Mouse (Mus musculus) brain, embryonic 18.5 days (tissue): ENCODE data around the gene Pnkp.

Source experiments
- DNase-seq: peaks from one replicate; pipeline ENCODE4 v3.0.0-alpha.2; 2012; ENCODE audit warnings: low read depth, low spot score

Pnkp gene

GRCm38 (mm10) chr7:44857042-44857552 is at the start of gene Pnkp:
Pnkp (plus strand) TSS chr7:44857139.
- peak; percentile 88 for DNase-seq

GRCm38 (mm10) chr7:44808927-44809326 is 48.0 kb upstream of the Pnkp start:
- no peak for DNase-seq

GRCm38 (mm10) chr7:44809466-44809865 is 47.5 kb upstream of the Pnkp start:
- no peak for DNase-seq

- DNase-seq: no peak
Observed at GRCm38 (mm10) chr7:44810365-44810764, 46.6 kb upstream of the Pnkp start.

GRCm38 (mm10) chr7:44810819-44811557 is 46.0 kb upstream of the Pnkp start:
- no peak for DNase-seq

- no peak for DNase-seq
Observed at GRCm38 (mm10) chr7:44812651-44813325, 44.2 kb upstream of the Pnkp start.

- no peak for DNase-seq
Observed at GRCm38 (mm10) chr7:44813985-44814384, 43.0 kb upstream of the Pnkp start.

- no peak for DNase-seq
Observed at GRCm38 (mm10) chr7:44814423-44814822, 42.5 kb upstream of the Pnkp start.

GRCm38 (mm10) chr7:44814952-44815553 is 41.9 kb upstream of the Pnkp start:
- no peak for DNase-seq

GRCm38 (mm10) chr7:44815721-44816469 is 41.0 kb upstream of the Pnkp start, which contains the start of the genes Nup62 and Il4i1:
Nup62 (plus strand) TSS chr7:44816088.
Il4i1 (plus strand) TSS chr7:44816387.
- DNase-seq: peak; percentile 97

GRCm38 (mm10) chr7:44816470-44817021 is 40.4 kb upstream of the Pnkp start, which contains the start of gene Atf5:
Atf5 (minus strand) TSS chr7:44816658.
- DNase-seq: no peak

GRCm38 (mm10) chr7:44817441-44817840 is 39.5 kb upstream of the Pnkp start:
- DNase-seq: no peak

GRCm38 (mm10) chr7:44818164-44818563 is 38.8 kb upstream of the Pnkp start:
- DNase-seq: no peak

- no peak for DNase-seq
Observed at GRCm38 (mm10) chr7:44818751-44819235, 38.1 kb upstream of the Pnkp start.

GRCm38 (mm10) chr7:44819391-44819790 is 37.5 kb upstream of the Pnkp start:
- DNase-seq: no peak

- DNase-seq: no peak
Observed at GRCm38 (mm10) chr7:44819863-44820262, 37.1 kb upstream of the Pnkp start.

- no peak for DNase-seq
Observed at GRCm38 (mm10) chr7:44820525-44820924, 36.4 kb upstream of the Pnkp start.

GRCm38 (mm10) chr7:44821666-44822448 is 35.1 kb upstream of the Pnkp start:
- no peak for DNase-seq

GRCm38 (mm10) chr7:44823409-44823808 is 33.5 kb upstream of the Pnkp start:
- no peak for DNase-seq

- DNase-seq: peak; percentile 46
Observed at GRCm38 (mm10) chr7:44824872-44825271, 32.1 kb upstream of the Pnkp start.
